Mouse (Mus musculus): ENCODE results near the gene Flrt1. TPM values are rescaled to one million over a fixed set of nuclear protein-coding genes. Genes with fewer than 3 reads are reported as not detected.
A peak's percentile ranks its signal among the peaks of the same experiment; 100 is the strongest.

Flrt1 gene
- polyA plus RNA-seq, 2 experiments from 2014 or later: not detected

- ATAC-seq: no peak
Measured at GRCm38 (mm10) chr19:7128551-7129475, 23.3 kb upstream of the Flrt1 start.

GRCm38 (mm10) chr19:7126933-7127332 lies 21.4 kb upstream of the Flrt1 start:
- ATAC-seq: no peak

- no peak for ATAC-seq
Measured at GRCm38 (mm10) chr19:7126209-7126608, 20.7 kb upstream of the Flrt1 start.

- ATAC-seq: no peak
Measured at GRCm38 (mm10) chr19:7125526-7126156, 20.1 kb upstream of the Flrt1 start.

- no peak for ATAC-seq
Measured at GRCm38 (mm10) chr19:7122698-7123306, 17.3 kb upstream of the Flrt1 start.

GRCm38 (mm10) chr19:7122277-7122676 lies 16.7 kb upstream of the Flrt1 start:
- ATAC-seq: no peak

- no peak for ATAC-seq
Measured at GRCm38 (mm10) chr19:7121252-7121651, 15.7 kb upstream of the Flrt1 start.

- ATAC-seq: peak; percentile 19
Measured at GRCm38 (mm10) chr19:7117653-7118307, 12.3 kb upstream of the Flrt1 start.

GRCm38 (mm10) chr19:7117141-7117540 lies 11.6 kb upstream of the Flrt1 start:
- ATAC-seq: no peak

GRCm38 (mm10) chr19:7116038-7116731 lies 10.7 kb upstream of the Flrt1 start:
- ATAC-seq: no peak

GRCm38 (mm10) chr19:7113574-7113973 lies 8.0 kb upstream of the Flrt1 start:
- ATAC-seq: no peak

- ATAC-seq: no peak
Measured at GRCm38 (mm10) chr19:7112628-7113027, 7.1 kb upstream of the Flrt1 start.

GRCm38 (mm10) chr19:7111710-7112109 lies 6.2 kb upstream of the Flrt1 start:
- ATAC-seq: no peak

GRCm38 (mm10) chr19:7111309-7111708 lies 5.8 kb upstream of the Flrt1 start:
- no peak for ATAC-seq

- ATAC-seq: no peak
Measured at GRCm38 (mm10) chr19:7110875-7111274, 5.3 kb upstream of the Flrt1 start.

GRCm38 (mm10) chr19:7110097-7110496 lies 4.6 kb upstream of the Flrt1 start:
- no peak for ATAC-seq

GRCm38 (mm10) chr19:7108114-7108905 lies 2.8 kb upstream of the Flrt1 start:
- no peak for ATAC-seq

GRCm38 (mm10) chr19:7107174-7107573 lies 1.6 kb upstream of the Flrt1 start:
- no peak for ATAC-seq

GRCm38 (mm10) chr19:7106566-7106965 lies 1.0 kb upstream of the Flrt1 start:
- no peak for ATAC-seq

- ATAC-seq: no peak
Measured at GRCm38 (mm10) chr19:7103993-7104401, 1.5 kb downstream of the Flrt1 start.

- no peak for ATAC-seq
Measured at GRCm38 (mm10) chr19:7103349-7103992, 2.1 kb downstream of the Flrt1 start.
